Mouse (Mus musculus) adrenal gland, postnatal 36 days (tissue): Measurements from ENCODE around the gene Phc2. TPM values are rescaled to one million over a fixed set of nuclear protein-coding genes. Genes with fewer than 3 reads are reported as not detected.

Source experiments
- DNase-seq, 2 experiments: peaks; one replicate each; pipeline ENCODE4 v3.0.0; 2021; ENCODE audit warnings: mixed read lengths in 1 of 2
- total RNA-seq, 2 experiments: library from RNA; stranded (reverse); gene quantifications; 2 replicates each; pipeline ENCODE4 v1.2.3; 2021

Phc2 gene
- total RNA-seq, 2 experiments from 2014 or later: 74.8 to 83.2 TPM

DNA sequence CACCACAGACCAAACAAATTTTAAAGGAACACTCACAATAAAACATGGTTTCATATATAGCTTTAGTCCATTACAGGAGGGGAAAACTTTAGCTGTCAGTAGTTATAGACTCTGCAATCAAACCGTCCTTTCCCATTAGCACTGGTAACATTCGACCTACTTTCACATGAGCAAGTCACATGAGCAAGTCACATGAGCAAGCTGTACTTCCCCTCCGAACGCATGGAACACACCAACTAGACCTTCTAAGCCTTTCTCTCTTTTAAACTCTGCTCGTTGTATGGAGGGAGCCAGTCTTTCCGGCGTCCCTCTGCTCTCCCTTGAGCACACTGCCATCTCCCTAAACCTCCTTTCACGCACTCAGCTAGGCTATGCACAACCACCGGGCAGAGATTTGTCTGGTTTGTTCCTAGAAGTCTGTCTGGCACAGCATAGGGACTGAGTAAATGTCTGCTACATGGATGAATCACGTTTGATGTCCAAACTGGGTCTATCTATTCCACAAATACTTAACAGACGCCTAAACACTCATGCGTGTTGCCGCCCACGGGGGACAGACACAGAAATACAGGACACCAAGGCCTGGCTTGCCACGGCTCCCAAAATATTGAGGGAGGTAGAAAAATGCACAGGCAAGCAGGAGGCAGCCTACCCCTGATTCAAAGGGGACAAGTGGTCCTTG lies 130.6 kb downstream of the Phc2 start:
- no peak for DNase-seq

- no peak for DNase-seq
Observed at GRCm38 (mm10) chr4:128785921-128786654, 131.6 kb downstream of the Phc2 start.

DNA sequence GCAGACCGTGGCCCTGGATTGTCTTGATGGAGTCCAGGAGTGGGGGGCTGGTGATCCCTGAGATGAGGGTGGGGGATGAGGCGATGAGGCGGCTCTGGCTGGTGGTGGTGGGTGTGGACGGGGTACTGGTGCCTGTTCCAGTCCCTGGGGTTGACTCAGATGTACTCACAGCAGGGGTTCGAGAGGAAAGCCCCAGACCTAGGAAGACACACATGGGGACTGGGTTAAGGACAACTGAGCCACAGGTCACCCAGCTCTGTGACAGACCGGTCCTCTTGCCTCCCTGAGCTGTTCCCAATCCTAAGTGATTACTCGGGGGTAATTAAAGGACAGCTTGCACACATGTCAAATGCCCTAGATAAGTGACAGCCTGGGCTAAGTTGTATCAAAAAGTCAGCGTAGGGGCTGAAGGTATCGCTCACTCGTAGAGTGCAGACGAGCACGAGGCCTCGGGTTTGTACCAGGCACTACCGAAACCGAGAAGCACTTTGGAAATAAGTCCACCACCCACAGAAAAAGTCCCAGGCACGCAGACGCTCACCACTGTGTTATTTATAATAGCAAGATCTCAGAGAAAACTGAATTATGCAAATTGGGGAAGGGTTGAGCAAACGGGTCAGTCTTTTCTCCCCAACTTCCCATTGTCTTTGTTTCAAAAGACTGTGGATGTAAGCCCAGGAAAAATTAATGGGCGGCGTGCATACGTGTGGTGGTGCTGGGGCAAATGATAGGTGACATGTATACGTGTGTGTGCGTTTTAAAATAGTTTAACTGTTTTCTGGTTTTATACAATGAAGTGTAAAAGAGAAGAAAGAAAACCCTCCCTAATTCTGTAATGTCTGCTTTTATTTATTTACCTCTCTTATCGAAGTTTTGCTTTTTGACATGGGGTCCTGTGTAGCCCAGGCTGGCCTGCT lies 132.8 kb downstream of the Phc2 start:
- DNase-seq: no peak

DNA sequence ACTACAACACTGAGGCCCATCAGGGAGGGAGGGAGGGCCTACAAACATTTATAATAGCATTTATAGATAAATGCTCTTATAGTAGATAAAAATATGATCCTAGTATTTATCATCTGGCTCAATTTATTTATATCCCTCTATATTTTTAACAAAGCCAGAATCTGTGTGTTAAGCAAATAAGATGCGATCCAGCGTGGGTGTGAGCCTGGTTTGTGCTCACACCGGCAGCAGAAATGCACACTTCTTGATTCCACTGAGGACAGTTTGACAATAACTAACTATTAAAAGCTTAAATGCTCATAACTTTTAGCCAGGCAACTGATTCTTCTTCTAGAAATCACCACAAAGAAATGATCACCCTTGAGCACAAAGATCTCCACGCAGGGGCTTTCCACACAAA lies 133.6 kb downstream of the Phc2 start:
- DNase-seq: no peak

GRCm38 (mm10) chr4:128789646-128790045 lies 135.1 kb downstream of the Phc2 start:
- no peak for DNase-seq

DNA sequence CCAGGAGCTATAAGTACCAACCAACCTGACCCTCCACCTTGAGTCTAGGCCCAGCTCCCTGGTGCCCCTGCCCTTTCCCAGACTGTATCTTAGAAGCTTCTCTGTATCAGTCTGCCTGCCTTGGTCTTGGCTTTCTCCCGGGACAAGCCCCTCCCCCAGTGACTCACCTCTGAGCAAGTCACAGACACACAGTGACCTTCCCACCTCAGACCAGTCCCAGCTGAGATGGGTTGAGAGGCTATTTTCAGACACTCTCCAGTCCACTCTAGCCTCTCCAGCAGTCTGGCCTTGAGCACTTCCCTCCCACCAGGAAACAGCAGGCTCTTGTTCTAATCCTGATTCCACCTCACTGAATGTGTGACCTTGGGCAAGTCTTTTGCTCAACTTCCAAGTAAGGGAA lies 139.2 kb downstream of the Phc2 start:
- peak; percentile 91 to 94 for DNase-seq

DNA sequence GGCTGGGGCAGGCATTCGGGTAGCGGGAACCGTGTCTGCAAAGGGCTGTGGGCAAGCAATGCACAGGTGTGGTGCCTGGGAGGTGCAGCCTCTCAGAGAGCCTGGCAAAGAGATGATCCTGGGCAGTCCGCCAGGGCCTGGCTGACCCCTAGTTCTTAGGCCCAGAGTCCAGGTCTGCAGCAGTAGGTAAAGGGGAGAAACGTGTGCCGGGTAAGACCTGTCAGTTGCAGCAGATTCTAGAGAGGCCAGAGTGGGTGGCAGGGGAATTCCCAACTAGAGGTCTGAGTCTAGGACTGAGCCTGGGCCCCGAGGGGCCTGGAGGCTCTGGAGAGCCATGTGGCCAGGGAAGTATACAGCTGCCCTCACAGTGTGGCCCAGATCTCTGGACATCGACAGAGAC lies 139.7 kb downstream of the Phc2 start:
- DNase-seq: peak; percentile 50 to 60

DNA sequence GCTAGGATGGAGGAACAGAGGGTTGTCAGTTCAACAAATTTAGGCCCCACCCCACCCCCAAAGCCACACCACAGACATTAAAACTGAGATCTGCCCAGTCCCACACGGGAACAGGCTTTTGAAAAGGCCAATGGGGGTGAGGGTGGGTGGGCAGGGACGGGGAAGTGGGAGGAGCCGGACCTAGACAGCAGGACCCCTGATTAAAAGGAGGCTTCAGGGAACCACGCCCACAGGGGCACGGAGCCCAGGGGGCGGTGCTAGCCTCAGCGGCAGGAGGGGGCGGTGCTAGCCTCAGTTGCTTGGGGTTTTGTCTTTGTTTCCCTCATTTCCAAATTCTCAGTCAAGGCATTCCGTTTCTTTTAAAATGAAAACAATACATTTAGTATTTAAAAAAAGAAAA lies 141.1 kb downstream of the Phc2 start:
- DNase-seq: peak; percentile 24 to 64

DNA sequence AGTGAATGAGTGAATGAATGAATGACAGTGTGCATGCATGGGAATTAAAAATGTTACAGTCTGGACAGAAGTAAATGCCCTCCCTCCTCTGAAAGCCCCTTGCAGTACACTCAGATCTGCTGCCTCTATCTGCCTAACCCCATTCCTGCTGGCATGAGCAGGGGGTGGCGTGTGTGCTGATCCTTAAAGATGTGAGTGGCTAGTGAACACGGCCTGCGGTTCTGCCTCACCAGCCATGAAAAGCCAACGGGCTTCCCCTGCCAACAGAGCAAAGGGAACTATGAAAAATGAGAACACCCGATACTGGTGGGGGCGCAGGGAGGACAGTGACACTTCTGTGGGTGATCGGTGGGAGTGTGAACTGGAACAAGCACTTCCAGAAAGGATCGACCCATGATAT lies 142.3 kb downstream of the Phc2 start:
- no peak for DNase-seq

DNA sequence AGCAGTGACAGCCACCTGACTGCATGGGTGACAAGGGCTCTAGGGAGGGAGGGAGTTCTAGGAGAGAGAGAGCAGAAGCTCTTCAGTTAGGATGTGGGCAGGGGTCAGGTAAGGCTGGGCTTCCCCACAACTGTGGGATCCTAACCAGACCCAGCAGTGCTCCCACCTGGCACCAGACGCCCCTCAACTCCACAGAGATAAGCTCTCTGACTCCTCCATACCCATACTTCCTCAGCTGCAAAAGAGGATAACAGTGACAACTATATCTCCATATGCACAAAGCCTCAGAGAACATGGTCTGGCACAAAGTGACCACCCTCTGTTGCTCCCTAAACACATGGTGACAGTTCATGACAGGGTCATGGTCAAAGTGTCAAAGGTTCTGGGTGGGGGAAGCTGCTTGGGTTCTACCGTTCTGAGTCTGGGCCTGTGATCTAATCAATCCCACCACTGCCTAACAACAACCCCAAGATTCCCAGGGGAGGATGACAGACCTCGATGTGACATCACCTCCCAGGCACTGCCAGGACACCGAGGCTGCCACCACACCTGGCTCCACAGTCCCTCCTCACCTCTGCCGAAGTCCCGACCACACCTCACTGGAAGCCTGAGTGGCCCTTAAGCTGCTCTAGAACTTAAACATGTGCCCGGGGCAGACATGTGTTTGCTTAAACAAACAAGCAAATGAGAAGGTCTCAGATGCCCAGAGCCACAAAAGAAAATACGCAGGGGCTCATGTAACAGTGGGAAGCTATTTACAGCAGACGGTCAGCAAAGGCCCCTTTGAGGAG lies 147.4 kb downstream of the Phc2 start:
- no peak for DNase-seq

Other genes with a start within 250 kb of the Phc2 start
- gene Zscan20, start 44.6 kb upstream of the Phc2 start, total RNA-seq: 1 to 10 TPM; 6.3 to 8.7 TPM
- gene Tlr12, start 36.1 kb upstream of the Phc2 start, total RNA-seq: under 1 TPM; 0.73 to 0.82 TPM
- under 1 TPM; 0.16 to 0.30 TPM for gene A3galt2, start 100.7 kb downstream of the Phc2 start, total RNA-seq
- 10 to 100 TPM; 26.8 TPM for gene Zfp362, start 151.3 kb downstream of the Phc2 start, total RNA-seq
- gene Trim62, start 228.9 kb downstream of the Phc2 start, total RNA-seq: 10 to 100 TPM in 1 of 2 experiments, 1 to 10 TPM in 1; 8.1 to 12.0 TPM